In genomic region chr9:14409153-14409552, GRCm38 (mm10) we compare ENCODE assay signal across 35 mouse cellular contexts.
"Had no signal": no experiment of that assay in that cellular context is flagged by ENCODE, and none has a peak within 500 bp of the region (broad histone marks: within the 10 kb centered on the region; RNA-seq: fewer than 3 reads in every experiment).

No protein-coding gene starts in this region.

- H3K4me2 ChIP-seq: heart, embryonic 11.5 days; heart, embryonic 12.5 days; heart, embryonic 13.5 days; heart, embryonic 15.5 days; hindbrain, embryonic 12.5 days; hindbrain, embryonic 13.5 days; hindbrain, embryonic 14.5 days; hindbrain, embryonic 15.5 days; intestine, embryonic 15.5 days; kidney, embryonic 15.5 days had no signal

- H3K9ac ChIP-seq: heart, embryonic 12.5 days; heart, embryonic 13.5 days; heart, embryonic 15.5 days; hindbrain, embryonic 12.5 days; hindbrain, embryonic 13.5 days; hindbrain, embryonic 14.5 days; hindbrain, embryonic 15.5 days; intestine, embryonic 15.5 days; kidney, embryonic 15.5 days had no signal

- H3K27me3 ChIP-seq: heart, embryonic 12.5 days; heart, embryonic 13.5 days; heart, embryonic 15.5 days; hindbrain, embryonic 12.5 days; hindbrain, embryonic 13.5 days; hindbrain, embryonic 15.5 days; intestine, embryonic 15.5 days; kidney, embryonic 15.5 days had no signal

- H3K4me1 ChIP-seq: heart, embryonic 10.5 days; heart, embryonic 12.5 days; heart, embryonic 13.5 days; heart, embryonic 15.5 days; hindbrain, embryonic 10.5 days; hindbrain, embryonic 12.5 days; hindbrain, embryonic 13.5 days; hindbrain, embryonic 15.5 days; intestine, embryonic 15.5 days; kidney, embryonic 15.5 days had no signal

- H3K27ac ChIP-seq: heart, embryonic 10.5 days; heart, embryonic 13.5 days; heart, embryonic 15.5 days; hindbrain, embryonic 10.5 days; hindbrain, embryonic 12.5 days; hindbrain, embryonic 13.5 days; hindbrain, embryonic 14.5 days; hindbrain, embryonic 15.5 days; hindbrain, postnatal 0 days; intestine, embryonic 15.5 days; kidney, embryonic 15.5 days; kidney, postnatal 0 days; layer of hippocampus, adult 2 months had no signal

- H3K4me3 ChIP-seq: heart, embryonic 10.5 days; heart, embryonic 12.5 days; heart, embryonic 13.5 days; heart, embryonic 15.5 days; hindbrain, embryonic 10.5 days; hindbrain, embryonic 12.5 days; hindbrain, embryonic 13.5 days; hindbrain, embryonic 15.5 days; intestine, embryonic 15.5 days; kidney, embryonic 15.5 days; layer of hippocampus, adult 2 months had no signal

- H3K9me3 ChIP-seq: heart, embryonic 10.5 days; heart, embryonic 12.5 days; heart, embryonic 13.5 days; heart, embryonic 15.5 days; hindbrain, embryonic 10.5 days; hindbrain, embryonic 12.5 days; hindbrain, embryonic 13.5 days; hindbrain, embryonic 15.5 days; intestine, embryonic 15.5 days; kidney, embryonic 15.5 days had no signal

- H3K36me3 ChIP-seq: heart, embryonic 10.5 days; heart, embryonic 12.5 days; heart, embryonic 13.5 days; heart, embryonic 15.5 days; hindbrain, embryonic 10.5 days; hindbrain, embryonic 12.5 days; hindbrain, embryonic 13.5 days; hindbrain, embryonic 15.5 days; intestine, embryonic 15.5 days; kidney, embryonic 15.5 days had no signal

- ATAC-seq: hindbrain, embryonic 16.5 days; hindbrain, postnatal 0 days; inflammation-experienced regulatory T-cells, adult 6 months; intestine, embryonic 15.5 days; intestine, embryonic 16.5 days; intestine, postnatal 0 days had no signal

- DNase-seq: heart, postnatal 10 days; heart, postnatal 14 days; heart, postnatal 36 days; heart, postnatal 4 days; kidney, adult 11 months; kidney, adult 18-20 months; kidney, adult 2 months; kidney, adult 8-10 months; kidney, adult 9 months; kidney, postnatal 10 days; kidney, postnatal 14 days; kidney, postnatal 25 days; kidney, postnatal 36 days; kidney, postnatal 4 days; layer of hippocampus, adult 9-11 months; layer of hippocampus, postnatal 36 days had no signal
